Mouse (Mus musculus) heart, embryonic 14.5 days (tissue): Measurements from ENCODE around the gene Tnfsf15. TPM values are rescaled to one million over a fixed set of nuclear protein-coding genes. Genes with fewer than 3 reads are reported as not detected.

Source experiments
- ATAC-seq: fragments of 200-750 bp; cut with Nextera tagmentation; 2 replicates; pipeline ENCODE4 v1.8.0; 2017; ENCODE audit warnings: low read depth, moderate TSS enrichment; ENCODE audit not compliant: insufficient number of reproducible peaks, insufficient read depth, low FRiP score
- H3K27ac ChIP-seq, 2 experiments: fragments of 200-500 bp in 1 of 2; fragments of 300-500 bp in 1 of 2; sonication (generic) in 1 of 2; replicated peaks in 1 of 2; 2 replicates each; pipeline ENCODE4 v1.5.1; 2012 to 2014; ENCODE audit warnings: low read depth in 2 of 2, low read length in 2 of 2, control low read depth in 1 of 2, mild to moderate bottlenecking in 1 of 2, mixed read lengths in 1 of 2; ENCODE audit not compliant: control insufficient read depth in 1 of 2, insufficient read depth in 1 of 2
- H3K27me3 ChIP-seq: fragments of 300-500 bp; sonication (generic); 2 replicates; pipeline ENCODE4 v1.6.1; 2014; ENCODE audit warnings: mild to moderate bottlenecking, low read length, control low read depth; ENCODE audit not compliant: control insufficient read depth, insufficient read depth
- H3K36me3 ChIP-seq: fragments of 300-500 bp; sonication (generic); 2 replicates; pipeline ENCODE4 v1.6.1; 2014; ENCODE audit warnings: mild to moderate bottlenecking, control low read depth, low read length, mixed read lengths; ENCODE audit not compliant: control insufficient read depth, insufficient read depth
- H3K4me1 ChIP-seq, 2 experiments: fragments of 200-500 bp in 1 of 2; fragments of 300-500 bp in 1 of 2; sonication (generic) in 1 of 2; 2 replicates each; pipeline ENCODE4 v1.6.1; 2012 to 2014; ENCODE audit warnings: low read length in 2 of 2, control low read depth in 1 of 2, mixed read lengths in 1 of 2; ENCODE audit not compliant: control insufficient read depth in 2 of 2, insufficient read depth in 2 of 2
- H3K4me2 ChIP-seq: fragments of 300-500 bp; sonication (generic); 2 replicates; pipeline ENCODE4 v1.6.1; 2014; ENCODE audit warnings: mild to moderate bottlenecking, low read length
- H3K4me3 ChIP-seq, 2 experiments: fragments of 200-500 bp in 1 of 2; fragments of 300-500 bp in 1 of 2; sonication (generic) in 1 of 2; 2 replicates each; pipeline ENCODE4 v1.5.1; 2012 to 2014; ENCODE audit warnings: low read length in 2 of 2, mild to moderate bottlenecking in 2 of 2, control low read depth in 1 of 2, low read depth in 1 of 2, moderate library complexity in 1 of 2; ENCODE audit not compliant: control insufficient read depth in 1 of 2, insufficient read depth in 1 of 2
- H3K9ac ChIP-seq: fragments of 300-500 bp; sonication (generic); 2 replicates; pipeline ENCODE4 v1.6.1; 2014; ENCODE audit warnings: mild to moderate bottlenecking, low read length
- H3K9me3 ChIP-seq: fragments of 300-500 bp; sonication (generic); 2 replicates; pipeline ENCODE4 v1.6.1; 2016; ENCODE audit warnings: low read length, control low read depth; ENCODE audit not compliant: control insufficient read depth
- WGBS: fragments of 180-500 bp; shearing (Covaris S2); extraction: QIAGEN DNeasy Blood & Tissue Kit; methylation state at CpG from one replicate; pipeline ENCODE4 v1.1.7; 2014; 5-methylcytosine and 5-hydroxymethylcytosine counted together
- polyA plus RNA-seq: library from polyadenylated mRNA; unstranded; fragments of >200 nt; fragmentation: Nextera tagmentation; extraction: Ambion mirVana; gene quantifications from 2 replicates; pipeline ENCODE4 v1.2.1, GENCODE M21; 2014

Tnfsf15 gene
- polyA plus RNA-seq, 1 experiment from 2014 or later, result not detected

GRCm38 (mm10) chr4:63717922-63718643 lies 26.8 kb downstream of the Tnfsf15 start:
- Histone ChIP-seq H3K27me3 (peaks cover 4% of the 10 kb centered on the region; the same call in 1 of the 2 replicates), H3K9me3 (no peaks in the 10 kb centered on the region), H3K4me3 (no peak overlapping the region), H3K4me1 (peaks cover 4 to 11% of the 10 kb centered on the region in 2 experiments), H3K9ac (no peak overlapping the region), H3K4me2 (no peak overlapping the region), H3K27ac (0 out of 4 replicates have a peak overlapping the region, but pooled peaks of 1 of the 2 experiments have one; percentile 27), H3K36me3 (no peaks in the 10 kb centered on the region)
- ATAC-seq, result no peak
- 37% methylated on average over 8 of the region's 8 CpGs for WGBS

DNA sequence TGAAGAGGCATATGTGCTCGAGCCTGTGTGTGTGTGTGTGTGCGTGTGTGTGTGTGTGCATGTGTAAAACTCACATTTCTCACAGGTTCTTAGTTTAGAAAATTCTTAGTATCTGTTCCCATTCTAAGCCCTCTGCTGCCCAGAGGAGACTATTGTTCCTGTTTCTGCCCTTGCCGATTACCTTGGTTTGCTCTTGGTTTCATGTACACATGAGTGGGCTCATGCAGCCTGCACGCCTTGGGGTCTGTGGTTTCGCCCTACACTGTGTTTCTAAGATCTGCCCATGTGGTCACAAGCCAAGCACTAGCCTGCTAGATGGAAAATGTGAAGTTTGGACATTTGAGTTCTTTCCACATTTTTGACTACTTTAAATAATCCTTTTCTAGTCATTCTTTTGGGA lies 33.0 kb downstream of the Tnfsf15 start:
- ATAC-seq, result no peak
- H3K36me3 ChIP-seq, result no peaks in the 10 kb centered on the region
- 90% methylated on average over 5 of the region's 5 CpGs for WGBS
- no peaks in the 10 kb centered on the region for H3K4me1 ChIP-seq
- H3K27ac ChIP-seq, result no peak overlapping the region
- H3K4me2 ChIP-seq, result no peak overlapping the region
- no peaks in the 10 kb centered on the region for H3K9me3 ChIP-seq
- no peak overlapping the region for H3K4me3 ChIP-seq
- H3K27me3 ChIP-seq, result no peaks in the 10 kb centered on the region
- H3K9ac ChIP-seq, result no peak overlapping the region

DNA sequence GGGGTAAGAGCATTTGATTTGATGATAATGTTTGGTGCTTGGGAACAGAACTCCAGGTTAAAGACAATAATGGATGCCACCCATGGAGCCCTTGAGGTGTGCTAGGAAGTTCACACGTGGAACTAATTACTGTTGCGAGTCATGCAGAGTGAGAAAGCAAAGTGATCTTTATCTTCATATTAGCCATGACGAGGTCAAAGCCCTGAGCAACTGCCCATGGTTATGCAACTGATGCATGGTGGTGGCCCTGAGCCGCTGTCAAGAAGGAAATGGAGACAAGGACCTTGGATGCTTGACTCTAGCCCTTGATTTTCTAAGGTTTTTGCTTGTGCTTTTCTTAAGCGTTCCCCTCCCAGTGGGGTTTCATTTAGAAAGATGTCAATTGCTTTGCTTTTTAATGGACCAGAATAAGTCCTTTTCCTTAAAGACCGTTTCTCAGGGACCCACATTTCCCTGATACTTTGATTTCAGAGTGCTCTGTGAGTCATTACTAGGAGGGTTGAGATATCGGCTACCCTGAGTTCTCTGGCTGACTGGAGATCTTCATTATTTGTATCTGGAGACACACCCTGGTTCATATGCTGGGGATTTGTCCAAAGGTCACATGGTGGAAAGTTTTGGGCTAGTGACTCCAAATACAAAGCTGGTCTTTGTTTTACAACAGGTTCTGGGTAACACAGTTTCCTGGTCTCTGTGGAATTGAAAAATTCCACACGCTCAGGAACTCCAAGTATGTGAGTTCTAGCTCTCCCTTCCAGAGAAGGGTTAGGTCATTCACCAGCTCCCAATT lies 34.3 kb downstream of the Tnfsf15 start:
- H3K9ac ChIP-seq, result no peak overlapping the region
- H3K36me3 ChIP-seq, result no peaks in the 10 kb centered on the region
- WGBS, result 78% methylated on average over 8 of the region's 8 CpGs
- H3K27ac ChIP-seq, result no peak overlapping the region
- H3K9me3 ChIP-seq, result no peaks in the 10 kb centered on the region
- ATAC-seq, result no peak
- H3K4me2 ChIP-seq, result no peak overlapping the region
- no peaks in the 10 kb centered on the region for H3K27me3 ChIP-seq
- H3K4me1 ChIP-seq, result no peaks in the 10 kb centered on the region
- H3K4me3 ChIP-seq, result no peak overlapping the region

DNA sequence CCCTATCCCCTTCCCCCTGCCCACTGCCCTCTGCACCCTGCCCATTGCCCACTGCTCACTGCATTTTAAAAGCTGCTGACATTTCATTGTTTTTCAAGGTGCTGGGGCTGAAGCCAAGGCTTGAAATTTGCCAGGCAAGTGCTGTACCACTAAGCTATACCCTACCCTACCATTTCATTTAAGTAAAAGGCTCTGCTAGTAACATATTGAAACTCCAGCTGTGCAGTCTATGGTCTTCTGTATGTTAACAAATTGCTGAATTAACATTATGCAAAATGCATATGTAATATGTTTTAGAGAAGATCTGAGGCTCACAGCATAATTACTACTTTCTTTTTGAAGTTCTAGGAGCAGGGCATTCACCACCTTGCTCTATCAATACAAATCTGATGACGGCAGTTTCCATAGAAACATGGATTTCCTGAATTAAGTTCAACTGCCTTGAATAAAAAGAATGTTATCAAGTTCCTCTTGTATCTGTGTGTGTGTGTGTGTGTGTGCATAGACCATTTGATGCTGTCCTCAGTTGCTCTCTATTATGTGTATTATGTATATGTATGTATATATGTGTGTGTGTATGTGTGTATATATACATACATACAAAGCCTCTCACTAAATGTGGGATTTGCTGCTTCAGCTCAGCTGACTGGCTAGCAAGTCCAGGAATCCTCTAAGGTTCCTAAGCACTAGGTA lies 38.5 kb downstream of the Tnfsf15 start:
- Histone ChIP-seq H3K9me3 (no peaks in the 10 kb centered on the region), H3K4me2 (no peak overlapping the region), H3K27me3 (no peaks in the 10 kb centered on the region), H3K27ac (no peak overlapping the region), H3K4me1 (no peaks in the 10 kb centered on the region), H3K36me3 (no peaks in the 10 kb centered on the region), H3K4me3 (no peak overlapping the region), H3K9ac (no peak overlapping the region)
- no peak for ATAC-seq
- 79% methylated on average over 1 of the region's 1 CpGs for WGBS

DNA sequence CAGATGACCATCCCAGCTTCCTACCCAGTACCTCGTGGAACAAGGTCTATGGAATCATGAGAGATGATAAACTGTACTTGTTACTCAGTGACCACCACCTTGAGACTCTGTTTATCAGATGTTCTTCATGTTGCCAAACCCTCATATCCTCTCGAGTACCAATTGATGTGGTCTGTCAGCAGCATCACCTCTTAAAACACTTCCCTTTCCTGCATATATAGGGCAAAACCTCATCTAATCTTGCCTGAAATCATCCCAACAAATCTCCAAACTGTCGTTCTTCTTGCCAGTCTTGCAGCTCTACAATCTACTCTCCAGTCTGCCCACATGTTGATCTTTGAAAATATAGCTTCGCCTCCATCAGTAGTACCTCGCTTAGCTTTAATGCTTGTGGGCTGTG lies 40.7 kb downstream of the Tnfsf15 start:
- no peaks in the 10 kb centered on the region for H3K36me3 ChIP-seq
- ATAC-seq, result no peak
- no peaks in the 10 kb centered on the region for H3K9me3 ChIP-seq
- no peak overlapping the region for H3K4me2 ChIP-seq
- no peak overlapping the region for H3K27ac ChIP-seq
- no peaks in the 10 kb centered on the region for H3K4me1 ChIP-seq
- no peak overlapping the region for H3K9ac ChIP-seq
- no peaks in the 10 kb centered on the region for H3K27me3 ChIP-seq
- H3K4me3 ChIP-seq, result no peak overlapping the region
- WGBS, result 70% methylated on average over 5 of the region's 5 CpGs

DNA sequence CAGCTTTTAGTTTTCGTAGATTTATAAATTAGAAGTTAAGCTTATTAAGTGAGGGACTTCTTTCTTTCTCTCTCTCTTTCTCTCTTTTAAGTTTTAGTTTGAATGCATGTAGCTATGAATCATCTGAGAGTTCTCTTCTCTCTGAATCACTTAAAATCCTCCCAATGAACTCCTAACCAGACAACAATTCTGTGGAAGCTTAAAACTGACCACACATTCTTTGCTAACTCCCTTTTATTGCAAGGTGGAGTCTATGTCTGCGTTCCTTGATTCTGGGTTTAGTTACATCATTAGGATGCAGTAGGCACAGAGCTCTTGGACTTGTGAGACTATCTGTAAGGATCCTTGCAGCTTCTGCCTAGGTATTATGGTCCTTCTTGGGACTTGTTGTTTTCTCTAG lies 41.2 kb downstream of the Tnfsf15 start:
- ATAC-seq, result no peak
- H3K27me3 ChIP-seq, result no peaks in the 10 kb centered on the region
- H3K27ac ChIP-seq, result no peak overlapping the region
- no peaks in the 10 kb centered on the region for H3K9me3 ChIP-seq
- H3K9ac ChIP-seq, result no peak overlapping the region
- WGBS, result 86% methylated on average over 2 of the region's 2 CpGs
- H3K4me1 ChIP-seq, result no peaks in the 10 kb centered on the region
- H3K36me3 ChIP-seq, result no peaks in the 10 kb centered on the region
- no peak overlapping the region for H3K4me3 ChIP-seq
- no peak overlapping the region for H3K4me2 ChIP-seq

- H3K9ac ChIP-seq, result no peak overlapping the region
- WGBS, result 75% methylated on average over 4 of the region's 4 CpGs
- no peaks in the 10 kb centered on the region for H3K4me1 ChIP-seq
- no peak overlapping the region for H3K4me2 ChIP-seq
- no peaks in the 10 kb centered on the region for H3K36me3 ChIP-seq
- no peaks in the 10 kb centered on the region for H3K9me3 ChIP-seq
- H3K27ac ChIP-seq, result no peak overlapping the region
- ATAC-seq, result no peak
- no peaks in the 10 kb centered on the region for H3K27me3 ChIP-seq
- no peak overlapping the region for H3K4me3 ChIP-seq
These were observed 42.8 kb downstream of the Tnfsf15 start for GRCm38 (mm10) chr4:63702006-63702704.
